8 mouse cellular contexts compared by ENCODE assay signal in genomic region chr16:49856661-49857060, GRCm38 (mm10). TPM values are rescaled to one million over a fixed set of nuclear protein-coding genes. Genes with fewer than 3 reads are reported as not detected.
DNase-seq lines count a peak whose midpoint lies in the region; ATAC-seq lines count a peak whose summit lies in the region.

No protein-coding gene starts in this region.

- no peak for DNase-seq in heart, embryonic 10.5 days (ENCODE audit: low spot score)
- DNase-seq in heart, postnatal 36 days = no peak
- DNase-seq in A20 (ENCODE audit: low read depth, low spot score) = peak; percentile 43
- DNase-seq in forebrain, embryonic 11.5 days (ENCODE audit: low spot score) = no peak
- DNase-seq in liver, embryonic 13.5 days = no peak
- DNase-seq in adrenal gland, postnatal 14 days = no peak
- DNase-seq in right cerebral cortex, postnatal 25 days = no peak

- WGBS in heart, embryonic 10.5 days = 34% methylated on average over 8 of the region's 8 CpGs
- 25% methylated on average over 8 of the region's 8 CpGs for WGBS in forebrain, embryonic 11.5 days
- WGBS in liver, embryonic 13.5 days (ENCODE audit: insufficient replicate concordance) = 4% methylated on average over 8 of the region's 8 CpGs

- intact Hi-C loops in heart, postnatal 36 days (cut with DNase I) = loop anchor here (2.0 to 5.0 kb wide), 5 partner anchors 96 to 354 kb away; partner anchors contain the start of gene Ift57

- peak overlapping the region; percentile 87 for H3K4me3 ChIP-seq in heart, embryonic 10.5 days
- H3K4me3 ChIP-seq in forebrain, embryonic 11.5 days (ENCODE audit: low read depth, low read length) = peak overlapping the region; percentile 84
- peak overlapping the region; percentile 91 for H3K4me3 ChIP-seq in liver, embryonic 13.5 days (replicated peaks)

- ATAC-seq in forebrain, embryonic 11.5 days (replicated peaks; ENCODE audit: low FRiP score) = no peak
- ATAC-seq in liver, embryonic 13.5 days (ENCODE audit: low read depth) = no peak
- ATAC-seq in frontal cortex, adult (ENCODE audit: low TSS enrichment) = no peak

- H3K27me3 ChIP-seq in heart, embryonic 10.5 days (ENCODE audit: insufficient read depth, poor library complexity, severe bottlenecking) = no peaks in the 10 kb centered on the region
- H3K27me3 ChIP-seq in forebrain, embryonic 11.5 days (ENCODE audit: control insufficient read depth, insufficient read depth, low read length) = no peaks in the 10 kb centered on the region
- no peaks in the 10 kb centered on the region for H3K27me3 ChIP-seq in liver, embryonic 13.5 days

- H3K4me1 ChIP-seq in heart, embryonic 10.5 days = peaks cover 19% of the 10 kb centered on the region
- no peaks in the 10 kb centered on the region for H3K4me1 ChIP-seq in forebrain, embryonic 11.5 days (replicated peaks; ENCODE audit: control insufficient read depth, insufficient read depth, low read length)
- peaks cover 60% of the 10 kb centered on the region for H3K4me1 ChIP-seq in liver, embryonic 13.5 days (replicated peaks)

- no peaks in the 10 kb centered on the region for H3K36me3 ChIP-seq in heart, embryonic 10.5 days
- no peaks in the 10 kb centered on the region for H3K36me3 ChIP-seq in forebrain, embryonic 11.5 days (ENCODE audit: control insufficient read depth, insufficient read depth, low read length)
- peaks cover 31% of the 10 kb centered on the region for H3K36me3 ChIP-seq in liver, embryonic 13.5 days

- peak overlapping the region; percentile 96; the same call in 1 of the 2 replicates for H3K27ac ChIP-seq in heart, embryonic 10.5 days
- H3K27ac ChIP-seq in forebrain, embryonic 11.5 days (ENCODE audit: low read depth, low read length) = no peak overlapping the region
- peak overlapping the region; percentile 100 for H3K27ac ChIP-seq in liver, embryonic 13.5 days

- peak overlapping the region; percentile 68 for H3K4me2 ChIP-seq in forebrain, embryonic 11.5 days (ENCODE audit: low read depth, low read length, severe bottlenecking)
- peak overlapping the region; percentile 69 for H3K4me2 ChIP-seq in liver, embryonic 13.5 days

- H3K9me3 ChIP-seq in heart, embryonic 10.5 days = no peaks in the 10 kb centered on the region
- H3K9me3 ChIP-seq in forebrain, embryonic 11.5 days (ENCODE audit: control insufficient read depth, low read length) = no peaks in the 10 kb centered on the region
- H3K9me3 ChIP-seq in liver, embryonic 13.5 days (replicated peaks) = no peaks in the 10 kb centered on the region

- H3K9ac ChIP-seq in forebrain, embryonic 11.5 days (ENCODE audit: low read length) = peak overlapping the region; percentile 92
- peak overlapping the region; percentile 100 for H3K9ac ChIP-seq in liver, embryonic 13.5 days

RNA-seq across cellular contexts. Expression of gene Cd47, which starts 56.3 kb away (rescaled TPM):
- 49.0 and 50.3 TPM in 2 replicates for polyA plus RNA-seq in heart, embryonic 10.5 days (2016; fragmentation: Nextera tagmentation; extraction: Ambion mirVana)
- total RNA-seq in heart, postnatal 36 days (2021) = 10 to 100 TPM; 82.9 to 83.0 TPM
- 45.4 and 47.6 TPM in 2 replicates for polyA plus RNA-seq in forebrain, embryonic 11.5 days (2014; fragmentation: Nextera tagmentation; extraction: Ambion mirVana)
- polyA plus RNA-seq in liver, embryonic 13.5 days (2015; fragmentation: Nextera tagmentation; extraction: Ambion mirVana) = 301 and 344 TPM in 2 replicates
- 126 and 128 TPM in 2 replicates for total RNA-seq in adrenal gland, postnatal 14 days (2021)
